Mouse (Mus musculus) liver, adult (tissue): ENCODE measurements around the gene Synj1.

Experiments used
- GATA4 ChIP-seq: IDR thresholded peaks from 2 replicates; pipeline ENCODE4 v1.6.1; 2014; ENCODE audit warnings: mild to moderate bottlenecking, low read length; ENCODE audit not compliant: insufficient replicate concordance

The Synj1 gene

DNA sequence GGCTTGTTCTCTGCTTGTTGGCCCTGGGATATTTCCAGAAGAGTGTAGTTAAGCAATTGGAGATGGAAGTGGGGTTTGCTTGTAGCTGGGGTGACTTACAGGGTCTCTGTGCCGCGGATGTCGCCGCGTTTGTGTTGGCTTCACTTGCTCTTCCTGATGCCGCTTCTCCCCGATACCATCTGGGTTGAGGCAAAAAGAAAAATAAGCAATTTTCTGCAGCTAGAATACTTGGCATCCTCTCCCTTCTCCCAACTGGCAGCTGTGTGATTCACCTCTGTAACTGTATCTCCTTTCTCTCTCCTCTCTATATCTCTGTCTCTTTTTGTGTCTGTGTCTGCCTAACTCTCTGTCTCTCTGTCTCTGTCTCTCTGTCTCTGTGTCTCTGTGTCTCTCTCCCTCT is 118.1 kb downstream of the Synj1 start:
- no peak for TF ChIP-seq GATA4

DNA sequence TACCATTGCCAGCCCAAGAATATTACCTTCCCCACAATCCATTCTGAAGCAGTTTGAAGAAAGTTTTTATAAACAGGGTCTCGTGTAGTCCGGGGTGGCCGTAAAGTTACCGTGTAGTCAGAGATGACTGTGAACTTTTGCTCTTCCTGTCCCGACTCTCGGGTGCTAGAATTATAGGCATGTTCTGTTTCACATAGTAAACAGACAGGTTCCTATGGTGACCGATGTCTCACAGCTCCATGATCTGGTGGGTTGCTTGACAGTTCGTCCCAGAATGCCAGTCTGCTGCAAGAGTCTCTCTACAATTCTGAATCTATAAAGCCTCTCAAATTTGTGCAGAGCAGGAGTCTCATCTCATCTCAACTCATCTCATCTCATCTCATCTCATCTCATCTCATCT is 119.0 kb downstream of the Synj1 start:
- no peak for TF ChIP-seq GATA4

DNA sequence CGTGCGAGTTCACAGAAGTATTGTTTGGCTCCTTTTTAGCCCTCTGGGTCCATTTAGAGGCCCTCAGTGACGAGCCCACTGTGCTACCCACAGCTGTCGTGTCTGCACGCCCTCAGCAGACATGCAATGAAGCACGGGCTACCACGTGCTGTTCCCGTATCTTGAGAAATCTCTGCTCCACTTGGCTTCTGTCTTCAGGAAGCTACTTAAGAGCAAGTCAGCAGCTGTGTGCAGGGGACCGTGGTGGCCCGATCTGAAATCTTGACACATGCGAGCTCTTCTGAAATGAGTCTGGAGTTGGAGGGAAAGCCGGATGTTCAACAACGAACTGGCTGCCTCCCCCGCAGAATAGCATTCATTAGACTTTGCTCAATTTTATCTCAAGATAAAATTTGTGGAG is 119.5 kb downstream of the Synj1 start:
- no peak for TF ChIP-seq GATA4

DNA sequence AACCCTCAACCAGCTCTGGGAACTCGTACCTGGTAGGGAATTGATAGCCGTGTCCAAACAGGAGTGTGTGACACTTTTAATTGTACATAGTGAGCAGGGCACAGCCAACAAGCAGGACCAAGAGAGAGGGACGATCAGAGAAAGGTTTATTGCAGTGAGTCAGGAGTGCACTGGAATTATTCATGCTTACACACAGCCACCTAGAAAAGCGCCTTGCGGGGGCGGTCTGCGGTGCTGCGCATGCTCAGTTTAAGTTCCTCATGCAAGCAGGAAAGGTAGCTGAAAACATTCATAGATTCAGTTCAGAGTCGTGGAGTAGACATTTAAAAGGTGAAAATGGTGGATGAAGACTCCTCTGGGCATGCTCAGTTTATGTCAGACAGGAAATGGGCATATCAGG is 120.4 kb downstream of the Synj1 start:
- TF ChIP-seq GATA4: no peak
